Mouse (Mus musculus): ENCODE measurements at regions not wholly inside any gene's neighbourhood (a gene's known extent, or its start where the extent isn't known, plus 50 kb on each side); places are given as distances from the start of the nearest gene placed in this dataset.

GRCm38 (mm10) chr8:50164773-50165454, 1321.2 kb upstream of the Tenm3 start:
- TF ChIP-seq CEBPB (IDR thresholded peaks at IDR 0.05; ENCODE audit: insufficient read depth, poor library complexity, severe bottlenecking) (no peak), POLR2AphosphoS2 (IDR thresholded peaks at IDR 0.05; ENCODE audit: insufficient read length, low read depth) (no peak), POLR2A (IDR thresholded peaks at IDR 0.05; ENCODE audit: insufficient read length, low read depth) (no peak), SRF (IDR thresholded peaks at IDR 0.05; ENCODE audit: control insufficient read depth, insufficient read length, low read depth) (no peak)
